Mouse (Mus musculus) cerebellum, postnatal 10 days (tissue): Measurements from ENCODE around the gene Eef1a2.
A peak's percentile ranks its signal among the peaks of the same experiment; 100 is the strongest.

Experiments
- DNase-seq, 2 experiments: peaks; one replicate each; pipeline ENCODE4 v3.0.0; 2021; ENCODE audit warnings: mixed read lengths in 2 of 2

The Eef1a2 gene

DNA sequence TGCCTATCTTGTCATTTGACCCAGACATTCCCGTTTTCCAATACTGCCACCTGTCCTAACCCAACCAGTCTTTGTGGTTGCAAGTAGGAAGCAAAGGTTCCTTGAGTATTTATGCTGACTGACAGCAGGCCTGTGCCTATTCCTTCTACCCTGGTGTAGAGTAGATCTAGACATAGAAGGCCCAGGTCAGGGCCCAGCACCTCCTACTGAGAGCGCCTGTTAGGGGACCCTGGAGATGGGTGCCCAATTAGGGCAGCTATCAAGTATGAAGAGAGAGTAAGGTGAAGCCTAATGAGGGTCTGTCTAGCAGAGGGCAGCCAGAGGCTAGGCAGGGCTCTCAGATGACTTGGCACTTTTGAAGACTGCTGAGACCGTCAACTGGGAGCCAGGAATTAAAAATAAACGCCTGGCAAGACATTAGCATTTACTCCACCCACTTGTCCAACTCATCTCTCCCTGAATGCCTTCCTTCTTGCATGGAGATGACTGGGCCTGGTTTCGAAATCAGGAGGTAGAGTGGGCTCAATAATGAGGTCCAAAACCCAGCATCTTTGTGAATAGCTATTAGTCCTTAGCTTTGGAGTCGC lies 995 bp upstream of the Eef1a2 start:
- peak; percentile 15 to 16 for DNase-seq

DNA sequence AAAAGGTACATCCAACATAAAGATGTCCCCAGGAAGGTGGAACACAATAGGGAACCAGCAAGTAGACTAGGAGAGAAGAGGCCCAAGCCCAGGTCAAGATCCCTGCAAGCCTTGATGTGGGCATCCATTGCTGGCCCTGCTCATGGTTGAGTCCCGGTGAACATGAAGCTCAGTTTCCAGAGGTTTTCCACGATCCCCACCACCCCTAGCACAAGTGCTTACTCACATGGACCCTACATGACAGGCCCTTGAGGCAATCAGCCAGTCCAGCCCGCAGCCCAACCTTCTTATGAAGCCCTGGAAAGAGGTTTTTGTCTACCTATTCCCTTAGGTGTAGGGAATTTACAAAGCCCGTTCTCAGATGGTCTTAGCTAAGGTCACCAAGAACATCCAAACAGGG lies 366 bp upstream of the Eef1a2 start:
- peak in 1 of 2 experiments; percentile 24 for DNase-seq

DNA sequence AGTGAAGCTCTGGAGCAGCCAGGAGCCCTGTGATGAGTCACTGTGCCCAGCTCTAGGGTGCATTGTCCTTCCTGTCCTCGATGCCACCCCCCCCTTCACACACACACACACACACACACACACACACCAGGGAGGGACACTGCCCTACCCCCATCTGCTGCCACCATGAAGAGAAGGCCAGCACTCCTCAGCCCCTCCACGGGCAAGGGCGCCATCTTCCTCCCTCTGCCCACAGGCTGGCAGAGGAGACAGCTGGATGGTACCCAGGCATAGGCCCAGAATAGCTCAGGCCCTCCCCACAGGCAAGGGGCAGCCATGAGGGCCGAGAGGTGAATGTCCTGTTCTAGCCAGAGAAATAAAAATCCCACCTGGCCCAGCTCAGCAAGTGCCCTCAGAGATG lies 1.0 kb downstream of the Eef1a2 start:
- peak; percentile 78 to 79 for DNase-seq

DNA sequence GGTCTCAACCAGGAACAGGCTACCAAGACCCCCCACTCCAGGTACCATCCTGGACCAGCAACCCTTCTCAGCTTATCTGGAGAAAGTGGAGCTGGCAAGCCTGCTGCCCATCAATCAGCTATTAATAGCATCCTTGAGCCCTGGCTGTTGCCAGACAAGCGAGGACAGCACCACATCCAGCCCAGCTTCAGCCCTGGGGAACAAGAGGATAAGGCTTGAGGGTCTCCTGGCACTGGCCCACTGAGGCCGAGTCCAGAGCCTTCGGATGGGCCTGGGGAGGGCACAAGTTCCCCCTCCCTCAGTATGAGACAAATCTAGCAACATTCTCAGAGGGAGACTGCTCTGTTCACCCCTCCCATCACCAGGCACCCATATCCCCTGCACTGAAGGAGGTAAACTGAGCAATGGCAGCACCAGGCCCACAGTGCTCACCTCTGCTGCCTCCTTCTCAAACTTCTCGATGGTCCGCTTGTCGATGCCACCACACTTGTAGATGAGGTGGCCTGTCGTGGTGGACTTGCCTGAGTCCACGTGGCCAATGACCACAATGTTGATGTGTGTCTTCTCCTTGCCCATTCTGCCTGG lies 1.9 kb downstream of the Eef1a2 start:
- peak; percentile 26 to 35 for DNase-seq

DNA sequence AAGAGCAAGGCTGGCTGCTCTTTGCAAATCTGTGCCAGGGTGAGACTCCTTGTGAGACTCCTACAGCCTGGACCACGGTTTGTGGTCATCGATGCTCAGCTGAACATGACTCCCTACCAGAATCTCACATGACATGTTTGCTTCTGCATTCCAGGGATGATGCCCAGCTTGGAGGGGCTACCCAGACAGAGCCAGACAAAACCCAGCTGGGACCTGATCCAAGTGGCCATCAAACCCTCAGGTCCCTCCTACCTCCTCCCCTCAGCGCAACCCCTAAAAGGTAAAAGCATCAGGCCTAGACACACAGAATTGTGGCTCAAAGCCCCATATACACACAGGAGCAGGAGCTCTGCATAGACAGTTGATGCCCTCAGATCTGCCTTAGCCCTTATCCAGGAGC lies 2.5 kb downstream of the Eef1a2 start:
- DNase-seq, result peak; percentile 28 to 34

DNA sequence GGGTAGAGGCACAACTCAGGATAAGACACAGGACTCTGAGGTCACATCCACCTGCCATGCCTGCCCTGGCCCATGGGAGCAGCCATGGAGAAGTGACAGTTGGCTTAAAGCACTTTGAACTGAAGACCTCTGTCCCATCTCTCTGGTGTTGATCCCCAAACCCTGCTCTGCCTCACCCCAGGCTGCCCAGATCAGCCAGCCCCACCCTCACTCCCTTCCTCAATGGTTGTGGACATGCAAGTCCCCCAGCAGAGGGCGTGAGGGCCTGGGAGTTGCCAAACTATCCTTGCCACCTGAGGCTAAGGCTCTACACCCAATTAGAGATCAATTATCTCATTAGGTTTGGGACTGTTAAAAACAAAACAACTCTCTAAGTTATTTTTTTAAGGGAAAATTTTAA lies 3.0 kb downstream of the Eef1a2 start:
- peak; percentile 73 to 81 for DNase-seq

- DNase-seq, result no peak
Observed at GRCm38 (mm10) chr2:181153131-181153530, 3.7 kb downstream of the Eef1a2 start.

GRCm38 (mm10) chr2:181152701-181153100 lies 4.1 kb downstream of the Eef1a2 start:
- peak in 1 of 2 experiments; percentile 21 for DNase-seq

DNA sequence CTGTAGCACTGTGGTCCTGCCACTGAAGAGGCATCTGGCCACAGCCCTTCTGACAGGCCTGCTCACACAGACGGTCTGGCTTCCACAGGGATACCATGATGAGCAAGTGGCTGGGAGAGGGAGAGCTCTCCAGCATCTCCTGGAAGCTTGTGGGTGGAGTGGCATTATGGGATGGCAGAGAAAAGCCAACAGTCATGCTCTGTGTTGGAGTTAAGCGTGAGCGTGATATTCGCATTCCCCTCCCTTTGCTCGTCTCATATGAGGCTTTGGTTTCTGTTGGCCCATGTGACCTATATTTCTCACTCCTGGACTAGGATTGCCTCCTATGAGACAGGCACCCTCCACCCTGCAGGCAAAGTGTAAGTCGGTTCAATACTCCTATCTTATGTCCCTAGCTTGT lies 6.5 kb downstream of the Eef1a2 start:
- DNase-seq, result no peak

- peak in 1 of 2 experiments; percentile 59 for DNase-seq
Observed at GRCm38 (mm10) chr2:181148318-181148955, 8.4 kb downstream of the Eef1a2 start.

- DNase-seq, result peak; percentile 77 to 81
Observed at GRCm38 (mm10) chr2:181147546-181148317, 9.1 kb downstream of the Eef1a2 start.

GRCm38 (mm10) chr2:181146976-181147545 lies 9.8 kb downstream of the Eef1a2 start:
- no peak for DNase-seq

- DNase-seq, result no peak
Observed at GRCm38 (mm10) chr2:181144675-181145074, 12.1 kb downstream of the Eef1a2 start.

- no peak for DNase-seq
Observed at GRCm38 (mm10) chr2:181143509-181144276, 13.1 kb downstream of the Eef1a2 start.

DNA sequence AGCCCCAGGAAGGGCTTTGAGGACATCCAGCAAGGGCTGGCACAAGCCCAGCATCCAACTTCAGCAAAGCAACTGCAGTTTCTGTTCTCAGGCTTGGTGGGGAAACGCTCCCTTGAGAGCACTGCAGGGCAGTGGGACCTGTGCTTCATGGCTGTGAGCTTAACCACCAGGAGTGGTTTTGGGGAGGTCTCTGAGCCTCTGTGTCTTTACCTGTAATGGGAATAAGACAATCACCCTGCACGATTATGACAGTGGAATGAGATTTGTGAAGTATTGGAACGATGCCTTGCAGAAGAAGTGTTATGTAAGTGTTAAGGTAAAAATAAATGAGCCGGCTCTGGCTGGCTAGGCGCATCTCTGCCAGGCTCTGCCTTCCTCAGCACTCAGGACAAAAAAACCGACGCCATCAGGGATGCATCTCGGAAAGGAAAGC lies 14.1 kb downstream of the Eef1a2 start:
- no peak for DNase-seq

DNA sequence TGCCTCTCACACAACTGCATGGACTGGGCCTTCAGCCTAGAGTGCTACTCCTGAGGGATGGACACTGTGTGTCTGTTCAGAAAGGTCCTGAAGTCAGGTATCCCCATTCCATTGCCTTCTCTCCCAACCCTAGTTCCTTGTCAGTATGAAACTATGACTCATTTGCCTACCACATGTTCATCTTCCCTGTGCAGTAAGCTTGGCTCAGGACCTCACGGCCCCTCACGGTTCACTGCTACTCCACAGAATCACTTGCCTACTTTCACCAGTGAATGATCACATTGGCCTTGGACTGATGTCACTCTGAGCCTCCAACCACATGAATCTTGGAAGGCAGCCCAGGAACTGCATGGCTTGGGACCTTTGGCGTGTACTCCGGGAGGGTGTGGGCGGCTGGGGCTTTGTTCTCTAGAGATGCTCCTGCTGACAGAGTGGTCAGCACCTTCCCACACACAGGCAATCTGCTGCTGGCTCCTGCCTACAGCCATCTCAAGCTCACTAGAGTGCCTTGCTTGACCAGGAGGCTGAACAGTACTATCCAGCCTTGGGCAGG lies 17.1 kb downstream of the Eef1a2 start:
- DNase-seq, result peak; percentile 74 to 76

DNA sequence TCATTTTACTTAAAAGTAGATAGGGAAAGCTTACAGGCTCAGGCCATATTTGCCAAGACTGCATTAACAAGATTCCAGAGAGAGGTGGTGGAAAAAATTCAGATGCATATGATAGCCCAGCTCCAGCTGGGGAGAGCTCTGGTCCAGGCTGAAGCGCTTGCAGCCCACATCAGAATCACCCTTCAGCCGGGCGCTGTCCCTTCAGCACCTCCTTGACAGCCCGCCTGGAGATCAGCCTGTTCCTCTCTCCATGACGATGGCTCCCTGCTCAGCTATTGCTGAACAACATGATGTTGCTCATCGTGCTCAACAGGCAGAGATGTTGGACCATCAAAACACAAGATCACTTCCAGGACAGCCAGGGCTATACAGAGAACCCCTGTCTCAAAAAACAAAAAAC lies 19.9 kb downstream of the Eef1a2 start:
- DNase-seq, result no peak

- DNase-seq, result no peak
Observed at GRCm38 (mm10) chr2:181135446-181135818, 21.4 kb downstream of the Eef1a2 start.

GRCm38 (mm10) chr2:181134591-181135445 lies 22.0 kb downstream of the Eef1a2 start, which contains the start of gene Kcnq2:
TSS of gene Kcnq2 (minus strand) at chr2:181135300.
- peak; percentile 73 to 75 for DNase-seq

- DNase-seq, result peak; percentile 74 to 80
Observed at GRCm38 (mm10) chr2:181133837-181134590, 22.8 kb downstream of the Eef1a2 start.
